Mouse (Mus musculus): ENCODE data around the gene Apol6.
A peak's percentile ranks its signal among the peaks of the same experiment; 100 is the strongest.

Apol6 gene

GRCm38 (mm10) chr15:77070745-77071268 lies 26.3 kb downstream of the Apol6 start:
- no peak for DNase-seq (ENCODE audit: low spot score)

DNA sequence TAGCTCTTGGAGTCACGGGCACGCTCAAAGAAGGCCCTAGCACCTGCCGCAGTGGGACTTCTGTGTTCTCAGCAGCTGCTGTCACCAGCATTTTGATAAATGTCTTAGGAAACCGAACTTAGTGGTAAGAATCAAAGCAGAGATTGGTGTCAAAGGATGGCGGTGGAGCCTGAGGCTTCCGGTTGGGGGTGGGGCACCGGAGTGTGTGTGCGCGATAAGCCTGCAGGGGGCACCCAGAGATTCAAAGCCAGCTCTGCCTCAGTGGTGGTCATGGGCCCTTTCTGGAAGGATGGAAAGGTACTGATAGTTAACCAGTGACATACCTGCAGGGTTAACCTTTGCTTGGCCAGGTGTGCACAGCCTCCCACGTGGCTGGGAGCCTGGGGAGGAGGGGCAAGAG lies 27.0 kb downstream of the Apol6 start:
- peak; percentile 30 for DNase-seq (ENCODE audit: low spot score)

GRCm38 (mm10) chr15:77072556-77073163 lies 28.1 kb downstream of the Apol6 start:
- DNase-seq (ENCODE audit: low spot score), result no peak

DNA sequence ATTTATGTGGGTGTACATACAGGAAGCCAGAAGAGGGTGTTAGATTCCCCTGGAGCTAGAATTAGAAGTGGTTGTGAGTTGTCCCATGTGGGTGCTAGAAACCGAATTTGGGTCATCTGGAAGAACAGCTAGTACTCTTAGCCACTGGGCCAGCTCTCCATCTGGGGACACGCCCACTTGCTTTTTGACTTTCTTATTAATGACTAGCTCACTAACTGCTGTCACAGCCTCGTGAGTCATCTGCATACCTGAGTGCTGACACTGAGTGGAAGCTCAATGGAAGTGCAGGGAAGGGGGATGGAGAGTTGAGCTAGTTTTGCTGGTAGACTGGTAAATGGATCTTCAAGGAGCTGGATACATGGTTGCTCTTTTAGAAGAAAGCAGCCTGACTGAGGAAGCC lies 32.0 kb downstream of the Apol6 start:
- no peak for DNase-seq (ENCODE audit: low spot score)

DNA sequence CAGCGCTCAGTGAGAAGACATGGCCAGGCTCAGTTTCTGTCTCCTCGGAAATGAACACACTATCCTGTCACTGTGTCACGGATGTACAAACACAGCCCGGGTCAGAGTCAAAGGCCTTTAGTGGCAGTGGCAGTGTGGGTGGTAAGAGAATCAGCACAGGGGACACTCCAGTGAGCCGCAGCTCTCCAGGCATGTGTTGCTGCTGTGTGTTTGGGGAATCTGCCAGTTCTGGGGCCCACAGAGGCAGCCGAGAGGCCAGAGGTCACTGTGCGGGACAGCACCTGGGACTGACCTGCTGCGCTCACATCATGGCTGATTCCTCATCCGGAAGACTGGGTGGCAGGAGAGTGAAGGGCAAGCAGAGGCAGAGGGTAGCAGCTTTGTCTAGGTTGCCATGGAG lies 33.4 kb downstream of the Apol6 start:
- DNase-seq (ENCODE audit: low spot score), result no peak

- DNase-seq (ENCODE audit: low spot score), result no peak
Observed at GRCm38 (mm10) chr15:77078786-77079185, 34.3 kb downstream of the Apol6 start.

GRCm38 (mm10) chr15:77079256-77079822 lies 34.8 kb downstream of the Apol6 start:
- DNase-seq (ENCODE audit: low spot score), result no peak

- peak; percentile 34 for DNase-seq (ENCODE audit: low spot score)
Observed at GRCm38 (mm10) chr15:77079890-77080361, 35.4 kb downstream of the Apol6 start.

GRCm38 (mm10) chr15:77080684-77081254 lies 36.2 kb downstream of the Apol6 start:
- DNase-seq (ENCODE audit: low spot score), result peak; percentile 27

DNA sequence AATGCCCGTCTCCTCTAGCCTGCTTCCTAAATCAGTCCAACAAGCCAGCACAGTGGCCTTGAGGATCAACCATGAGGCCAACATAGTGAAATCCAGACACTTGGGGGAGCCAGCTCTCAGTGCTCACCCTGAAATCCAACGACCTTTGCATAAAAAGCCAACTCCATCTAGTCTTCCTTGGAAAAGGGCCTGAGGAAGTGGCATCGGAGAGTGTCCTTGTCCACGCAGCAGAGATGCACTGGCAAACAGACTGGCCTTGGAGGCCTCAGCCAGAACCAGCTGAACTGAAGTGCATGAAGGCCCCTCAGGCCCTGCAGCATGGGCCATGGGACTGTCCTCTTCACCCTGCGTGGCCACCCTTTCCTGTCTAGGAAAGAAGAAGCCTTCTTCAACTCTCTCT lies 36.9 kb downstream of the Apol6 start:
- peak; percentile 52 for DNase-seq (ENCODE audit: low spot score)

- peak; percentile 80 for DNase-seq (ENCODE audit: low spot score)
Observed at GRCm38 (mm10) chr15:77085818-77086217, 41.3 kb downstream of the Apol6 start.

DNA sequence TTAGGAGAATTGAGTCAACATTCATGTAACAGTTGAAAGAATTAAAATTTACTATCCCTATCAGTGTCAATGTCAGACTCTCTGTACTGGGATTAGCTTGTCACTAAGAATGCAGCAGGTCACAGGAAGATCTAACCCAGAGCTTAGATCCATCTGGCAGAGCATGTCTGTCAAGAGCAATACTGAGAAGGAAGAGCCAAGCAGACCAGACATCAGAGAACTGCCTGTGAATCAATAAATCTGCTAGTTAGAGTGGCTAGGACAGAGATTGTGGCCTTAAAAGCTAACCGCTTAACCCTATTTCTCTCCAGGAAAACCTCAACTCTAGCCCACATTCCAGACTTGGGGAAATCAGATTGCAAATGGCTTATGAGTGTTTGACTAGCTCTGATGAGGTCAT lies 42.0 kb downstream of the Apol6 start:
- no peak for DNase-seq (ENCODE audit: low spot score)

- no peak for DNase-seq (ENCODE audit: low spot score)
Observed at GRCm38 (mm10) chr15:77089249-77089648, 44.7 kb downstream of the Apol6 start.

- DNase-seq (ENCODE audit: low spot score), result no peak
Observed at GRCm38 (mm10) chr15:77090531-77090930, 46.0 kb downstream of the Apol6 start.

DNA sequence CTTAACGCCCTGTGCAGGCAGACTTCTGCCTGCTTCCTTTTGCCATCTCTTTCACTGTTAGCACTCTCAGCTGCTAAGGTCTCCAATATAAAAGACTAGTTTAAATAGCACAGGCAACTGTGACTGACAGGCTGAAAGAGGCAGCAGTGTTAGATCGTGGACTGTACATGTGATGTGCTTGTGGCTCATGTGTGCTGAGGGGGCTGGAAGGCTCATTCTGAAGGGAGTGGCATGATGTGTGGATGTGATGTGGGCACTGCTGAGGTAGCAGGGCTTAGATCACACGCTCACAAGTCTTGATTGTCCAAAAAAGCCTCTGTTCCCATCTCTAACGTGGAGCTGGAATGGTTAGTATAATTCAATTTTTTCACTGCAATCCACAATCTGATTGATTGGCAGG lies 46.9 kb downstream of the Apol6 start:
- no peak for DNase-seq (ENCODE audit: low spot score)

GRCm38 (mm10) chr15:77094431-77094830 lies 49.9 kb downstream of the Apol6 start:
- no peak for DNase-seq (ENCODE audit: low spot score)

GRCm38 (mm10) chr15:77095216-77095615 lies 50.7 kb downstream of the Apol6 start:
- DNase-seq (ENCODE audit: low spot score), result no peak

DNA sequence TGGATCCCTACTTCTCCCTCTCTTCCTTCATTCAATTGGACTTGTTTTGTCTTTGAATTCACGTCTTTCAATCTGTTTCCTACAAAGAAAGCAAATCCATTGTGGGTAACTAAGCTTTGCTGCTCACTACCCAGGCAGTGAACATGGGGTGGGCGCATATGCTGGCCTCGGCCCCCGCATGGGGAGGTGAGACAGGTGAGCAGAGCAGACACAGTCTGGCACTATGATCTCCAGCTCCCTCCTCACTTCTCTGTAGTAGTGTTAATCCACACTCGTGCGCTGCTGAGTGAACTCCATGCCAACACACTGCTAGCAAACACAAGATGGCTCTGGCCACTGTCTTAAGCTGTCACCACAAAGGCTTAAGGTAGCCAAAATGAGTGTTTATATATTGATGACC lies 52.8 kb downstream of the Apol6 start:
- no peak for DNase-seq (ENCODE audit: low spot score)

DNA sequence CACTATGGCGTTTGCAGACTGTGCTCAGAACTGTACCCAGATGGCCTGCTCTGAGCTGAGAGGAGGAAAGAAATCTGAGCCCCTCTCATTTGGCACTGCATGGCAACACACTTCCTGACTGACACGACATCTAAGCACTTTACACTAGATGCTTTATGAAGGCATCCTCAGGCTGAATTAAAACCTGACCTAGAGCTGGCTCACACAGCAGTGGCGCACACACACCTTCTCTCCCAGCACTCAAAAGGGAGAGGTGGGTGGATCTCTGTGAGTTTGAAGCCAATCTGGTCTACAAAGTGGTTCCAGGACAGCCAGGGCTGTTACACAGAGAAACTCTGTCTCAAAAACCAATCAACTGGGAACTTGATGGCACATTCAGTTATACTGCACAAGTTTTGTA lies 55.2 kb downstream of the Apol6 start:
- DNase-seq (ENCODE audit: low spot score), result no peak

DNA sequence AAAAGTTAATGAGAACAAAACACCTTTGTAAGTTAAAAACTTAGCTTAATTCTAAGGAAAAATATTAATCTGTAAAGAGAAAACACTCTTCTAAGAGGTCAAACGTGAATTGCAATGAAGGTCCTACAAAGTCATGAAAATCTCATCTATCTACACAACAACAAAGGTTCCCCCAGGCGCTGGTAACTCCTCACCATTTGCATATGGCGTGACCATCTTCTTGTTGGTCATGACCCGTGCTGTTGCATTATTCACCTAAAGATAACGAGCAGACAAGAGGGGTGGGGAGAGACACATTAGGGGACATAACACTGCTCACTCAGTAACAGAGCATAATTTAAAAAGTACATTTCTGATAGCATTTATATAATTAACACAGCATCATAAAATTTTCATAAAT lies 58.2 kb downstream of the Apol6 start:
- DNase-seq (ENCODE audit: low spot score), result no peak

DNA sequence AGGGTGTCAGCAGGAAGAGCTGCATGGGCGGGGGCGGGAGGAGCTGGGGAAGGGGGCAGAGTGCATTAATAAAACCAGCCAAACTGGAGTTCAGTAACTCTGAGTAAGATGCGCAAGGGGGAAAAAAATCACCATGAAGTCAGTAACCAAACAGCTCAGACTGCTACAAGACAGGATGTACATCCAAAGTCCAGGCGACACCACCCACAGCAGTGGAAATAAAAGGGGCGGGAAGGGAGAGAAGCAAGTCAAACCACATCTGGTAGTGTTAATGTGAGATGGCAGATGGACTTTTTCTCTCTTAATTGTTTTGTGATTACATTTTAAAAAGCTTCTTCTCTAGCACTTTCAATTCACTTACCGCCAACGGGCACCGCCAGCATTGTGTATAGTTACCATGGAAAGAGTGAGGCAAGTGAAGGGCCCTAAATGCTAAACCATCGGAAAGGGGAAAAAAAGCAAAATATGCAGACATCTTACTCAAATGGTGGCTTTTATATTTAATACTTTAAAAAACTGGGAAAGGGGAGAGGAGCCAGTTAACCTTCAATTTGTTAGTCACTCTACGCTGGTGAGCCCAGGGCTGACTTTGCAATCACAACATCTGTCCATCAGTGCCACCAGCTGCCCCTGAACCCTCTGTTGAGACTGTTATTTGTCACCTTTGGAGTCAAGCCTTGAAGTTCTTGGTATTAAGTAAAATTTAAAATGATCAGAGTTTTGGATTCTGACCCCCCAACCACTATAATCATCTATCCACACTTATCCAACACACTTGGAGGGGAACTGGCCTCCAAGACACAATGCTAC lies 60.0 kb downstream of the Apol6 start:
- no peak for DNase-seq (ENCODE audit: low spot score)

DNA sequence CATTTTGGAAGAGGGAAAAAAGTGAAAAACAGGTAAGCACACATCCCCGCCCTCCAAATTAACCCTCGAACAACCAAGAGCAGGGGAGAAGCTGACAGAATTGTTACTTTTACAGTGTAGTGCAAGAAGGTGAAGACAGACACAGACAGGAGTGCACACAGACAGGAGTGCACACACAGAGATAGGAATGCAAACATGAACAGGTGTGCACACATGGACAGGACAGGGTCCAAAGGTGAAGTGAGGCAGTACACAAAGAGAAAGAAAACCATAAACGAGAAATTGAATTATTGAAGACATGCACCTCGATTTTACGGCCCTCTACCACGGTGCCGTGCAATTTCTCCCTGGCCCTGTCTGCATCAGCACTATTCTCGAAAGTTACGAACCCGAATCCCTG lies 60.7 kb downstream of the Apol6 start:
- no peak for DNase-seq (ENCODE audit: low spot score)

Data from ovary, postnatal 36 days (tissue).